Mouse (Mus musculus): ENCODE data around the gene Myo16. TPM values are rescaled to one million over a fixed set of nuclear protein-coding genes. Genes with fewer than 3 reads are reported as not detected.

The Myo16 gene
- polyA plus RNA-seq, 1 experiment from 2014 or later, result 0.25 TPM

DNA sequence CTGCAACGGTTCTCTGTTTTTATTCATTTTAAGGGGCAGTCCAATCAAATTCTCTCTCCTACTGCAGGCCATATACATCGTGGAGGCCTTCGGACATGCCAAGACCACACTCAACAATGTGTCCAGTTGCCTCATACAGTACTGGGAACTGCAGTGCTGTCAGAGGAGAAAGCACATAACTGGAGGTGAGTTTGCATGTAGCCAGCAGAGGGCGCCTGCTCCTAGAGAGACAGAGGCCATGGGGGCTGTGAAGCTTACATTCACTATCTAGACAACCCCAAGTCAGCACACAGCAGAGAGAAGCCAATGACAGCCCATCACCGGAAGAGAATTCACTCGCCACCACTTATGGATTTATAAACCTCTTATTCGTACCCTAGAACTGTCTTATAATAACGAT lies 251.8 kb downstream of the Myo16 start:
- Histone ChIP-seq H3K9me3 (ENCODE audit: control insufficient read depth, low read length) (no peaks in the 10 kb centered on the region), H3K27me3 (ENCODE audit: control insufficient read depth, insufficient read depth, low read depth, low read length) (no peaks in the 10 kb centered on the region), H3K9ac (ENCODE audit: low read length) (no peak overlapping the region), H3K4me2 (ENCODE audit: low read depth, low read length) (no peak overlapping the region), H3K36me3 (ENCODE audit: control insufficient read depth, insufficient read depth, low read length) (no peaks in the 10 kb centered on the region), H3K4me3 (ENCODE audit: low read length) (no peak overlapping the region), H3K4me1 (replicated peaks; ENCODE audit: control insufficient read depth, insufficient read depth, low read length) (no peaks in the 10 kb centered on the region), H3K27ac (ENCODE audit: low read length) (no peak overlapping the region)
- 33% methylated on average over 8 of the region's 8 CpGs for WGBS
- ATAC-seq (ENCODE audit: low read depth), result 0 out of 2 replicates have a peak, but pooled peaks have one; percentile 51

DNA sequence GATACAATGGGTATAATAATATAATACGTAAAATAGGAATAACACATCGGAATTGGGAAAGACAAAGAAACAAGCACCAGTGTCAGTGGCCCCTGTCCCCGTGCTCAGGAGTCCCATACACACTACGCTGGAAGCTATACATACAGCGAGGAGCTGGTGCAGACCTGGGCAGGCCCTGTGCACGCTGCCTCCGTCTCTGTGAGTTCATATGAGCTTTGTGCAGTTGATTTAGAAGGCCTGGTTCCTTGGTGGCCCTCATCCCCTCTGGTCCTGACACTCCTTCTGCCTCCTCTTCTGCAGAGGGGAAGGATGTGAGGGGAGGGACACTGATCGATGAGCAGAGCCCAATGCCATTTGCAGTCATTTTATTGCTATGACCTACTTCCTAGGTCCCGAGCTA lies 255.3 kb downstream of the Myo16 start:
- no peak overlapping the region for H3K4me3 ChIP-seq (ENCODE audit: low read length)
- no peaks in the 10 kb centered on the region for H3K9me3 ChIP-seq (ENCODE audit: control insufficient read depth, low read length)
- 79% methylated on average over 9 of the region's 9 CpGs for WGBS
- H3K9ac ChIP-seq (ENCODE audit: low read length), result no peak overlapping the region
- H3K4me2 ChIP-seq (ENCODE audit: low read depth, low read length), result no peak overlapping the region
- no peaks in the 10 kb centered on the region for H3K36me3 ChIP-seq (ENCODE audit: control insufficient read depth, insufficient read depth, low read length)
- no peaks in the 10 kb centered on the region for H3K27me3 ChIP-seq (ENCODE audit: control insufficient read depth, insufficient read depth, low read depth, low read length)
- no peaks in the 10 kb centered on the region for H3K4me1 ChIP-seq (replicated peaks; ENCODE audit: control insufficient read depth, insufficient read depth, low read length)
- H3K27ac ChIP-seq (ENCODE audit: low read length), result no peak overlapping the region
- no peak for ATAC-seq (ENCODE audit: low read depth)

DNA sequence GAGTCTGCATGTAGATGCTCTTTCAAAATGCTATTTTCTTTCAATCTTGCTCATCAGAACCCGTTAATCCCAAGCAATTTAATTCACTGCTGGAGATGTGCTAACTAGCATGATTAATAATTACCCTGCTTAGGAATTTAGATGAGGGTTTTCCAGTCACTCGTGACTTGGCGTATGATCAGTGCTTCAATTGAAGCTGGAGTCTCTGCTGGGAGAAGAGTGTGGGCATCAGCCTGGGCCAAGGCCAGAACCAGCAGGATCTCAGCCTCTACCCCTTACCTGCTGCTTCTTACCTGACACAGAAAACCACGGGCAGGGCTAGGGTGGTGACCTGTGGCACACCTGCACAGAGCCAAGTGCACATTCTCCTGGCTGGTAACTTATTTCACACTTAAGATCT lies 257.8 kb downstream of the Myo16 start:
- WGBS, result 57% methylated on average over 4 of the region's 4 CpGs

DNA sequence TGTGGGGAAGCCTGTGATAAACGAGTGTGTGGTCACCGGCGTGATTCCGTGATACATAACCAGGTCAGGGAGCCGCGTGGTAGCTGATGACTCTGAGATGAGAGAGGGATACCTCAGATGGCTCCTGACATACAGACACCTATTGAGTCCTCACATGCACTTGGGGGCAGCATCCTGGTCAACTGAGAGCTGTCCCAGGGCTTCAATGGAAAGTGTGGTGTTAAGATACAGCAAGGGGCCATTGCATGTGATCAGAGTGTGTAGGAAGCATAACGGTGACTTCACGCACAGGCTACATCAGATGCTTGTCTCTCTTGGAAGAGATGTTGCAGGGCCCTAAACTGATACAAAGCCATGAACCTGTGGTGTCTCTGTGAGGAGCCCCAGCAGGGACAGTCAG lies 260.2 kb downstream of the Myo16 start:
- Histone ChIP-seq H3K4me3 (ENCODE audit: low read length) (no peak overlapping the region), H3K9me3 (ENCODE audit: control insufficient read depth, low read length) (no peaks in the 10 kb centered on the region), H3K36me3 (ENCODE audit: control insufficient read depth, insufficient read depth, low read length) (no peaks in the 10 kb centered on the region), H3K27me3 (ENCODE audit: control insufficient read depth, insufficient read depth, low read depth, low read length) (no peaks in the 10 kb centered on the region), H3K4me2 (ENCODE audit: low read depth, low read length) (no peak overlapping the region), H3K27ac (ENCODE audit: low read length) (no peak overlapping the region), H3K4me1 (replicated peaks; ENCODE audit: control insufficient read depth, insufficient read depth, low read length) (no peaks in the 10 kb centered on the region), H3K9ac (ENCODE audit: low read length) (no peak overlapping the region)
- 85% methylated on average over 8 of the region's 8 CpGs for WGBS
- ATAC-seq (ENCODE audit: low read depth), result no peak

More for the DNA sequence above, 257.8 kb downstream of the Myo16 start:
- no peaks in the 10 kb centered on the region for H3K9me3 ChIP-seq (ENCODE audit: control insufficient read depth, low read length)
- H3K4me3 ChIP-seq (ENCODE audit: low read length), result no peak overlapping the region
- no peak overlapping the region for H3K4me2 ChIP-seq (ENCODE audit: low read depth, low read length)
- H3K9ac ChIP-seq (ENCODE audit: low read length), result no peak overlapping the region
- H3K36me3 ChIP-seq (ENCODE audit: control insufficient read depth, insufficient read depth, low read length), result no peaks in the 10 kb centered on the region
- ATAC-seq (ENCODE audit: low read depth), result no peak
- H3K4me1 ChIP-seq (replicated peaks; ENCODE audit: control insufficient read depth, insufficient read depth, low read length), result no peaks in the 10 kb centered on the region
- H3K27me3 ChIP-seq (ENCODE audit: control insufficient read depth, insufficient read depth, low read depth, low read length), result no peaks in the 10 kb centered on the region
- H3K27ac ChIP-seq (ENCODE audit: low read length), result no peak overlapping the region

DNA sequence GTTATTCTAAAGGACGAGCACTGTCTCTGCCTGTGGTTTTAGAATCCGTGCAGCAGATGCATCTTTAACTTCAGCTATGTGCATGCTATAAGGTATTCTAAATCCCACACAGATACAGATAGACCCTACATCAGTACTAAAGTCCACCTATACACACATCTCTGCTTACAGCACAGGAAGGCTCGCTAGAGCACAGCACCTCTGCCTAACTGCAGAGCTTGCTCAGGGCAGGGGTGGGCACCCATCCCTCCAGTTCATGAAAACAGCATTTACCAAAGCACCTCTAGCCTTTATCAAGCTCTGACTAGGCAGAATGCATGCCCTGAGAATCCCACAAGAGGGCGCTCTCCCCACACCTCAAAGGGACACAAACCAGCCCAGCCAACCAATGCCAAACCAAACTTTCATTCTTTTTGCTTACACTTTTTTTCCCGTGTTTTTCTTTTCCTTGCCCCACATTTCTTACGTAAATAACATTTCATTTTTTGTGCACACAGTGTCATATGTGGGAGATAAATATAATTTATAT lies 261.0 kb downstream of the Myo16 start:
- H3K9ac ChIP-seq (ENCODE audit: low read length), result no peak overlapping the region
- whole genome bisulfite sequencing, result 19% methylated on average over 6 of the region's 6 CpGs
- no peaks in the 10 kb centered on the region for H3K36me3 ChIP-seq (ENCODE audit: control insufficient read depth, insufficient read depth, low read length)
- H3K27me3 ChIP-seq (ENCODE audit: control insufficient read depth, insufficient read depth, low read depth, low read length), result no peaks in the 10 kb centered on the region
- no peak overlapping the region for H3K4me3 ChIP-seq (ENCODE audit: low read length)
- no peak overlapping the region for H3K27ac ChIP-seq (ENCODE audit: low read length)
- ATAC-seq (ENCODE audit: low read depth), result 0 out of 2 replicates have a peak, but pooled peaks have one; percentile 49
- H3K4me1 ChIP-seq (replicated peaks; ENCODE audit: control insufficient read depth, insufficient read depth, low read length), result no peaks in the 10 kb centered on the region
- no peaks in the 10 kb centered on the region for H3K9me3 ChIP-seq (ENCODE audit: control insufficient read depth, low read length)
- no peak overlapping the region for H3K4me2 ChIP-seq (ENCODE audit: low read depth, low read length)

DNA sequence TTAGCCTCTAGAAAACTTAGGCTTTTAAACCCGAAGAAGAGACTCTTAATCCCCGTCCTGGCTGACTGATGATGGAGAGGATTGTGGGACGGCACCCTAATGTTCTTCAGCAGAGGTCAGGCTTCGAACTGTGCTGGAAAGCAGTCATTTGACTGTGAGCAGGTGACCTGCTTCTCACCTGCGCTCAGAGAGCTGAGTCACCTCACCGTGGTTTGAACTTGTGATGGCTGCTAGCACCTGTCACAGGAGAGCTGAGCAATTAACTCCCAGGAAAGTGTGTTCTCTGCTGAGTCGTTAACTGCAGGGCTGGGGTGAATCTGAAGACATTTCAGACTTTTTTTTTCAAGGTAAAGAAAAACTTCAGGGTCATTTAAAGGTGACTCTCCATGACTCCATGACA lies 261.6 kb downstream of the Myo16 start:
- no peak overlapping the region for H3K27ac ChIP-seq (ENCODE audit: low read length)
- no peaks in the 10 kb centered on the region for H3K36me3 ChIP-seq (ENCODE audit: control insufficient read depth, insufficient read depth, low read length)
- no peaks in the 10 kb centered on the region for H3K4me1 ChIP-seq (replicated peaks; ENCODE audit: control insufficient read depth, insufficient read depth, low read length)
- 23% methylated on average over 7 of the region's 7 CpGs for WGBS
- H3K4me3 ChIP-seq (ENCODE audit: low read length), result no peak overlapping the region
- H3K4me2 ChIP-seq (ENCODE audit: low read depth, low read length), result no peak overlapping the region
- H3K27me3 ChIP-seq (ENCODE audit: control insufficient read depth, insufficient read depth, low read depth, low read length), result no peaks in the 10 kb centered on the region
- no peaks in the 10 kb centered on the region for H3K9me3 ChIP-seq (ENCODE audit: control insufficient read depth, low read length)
- no peak for ATAC-seq (ENCODE audit: low read depth)
- no peak overlapping the region; the same call in 1 of the 2 replicates for H3K9ac ChIP-seq (ENCODE audit: low read length)

DNA sequence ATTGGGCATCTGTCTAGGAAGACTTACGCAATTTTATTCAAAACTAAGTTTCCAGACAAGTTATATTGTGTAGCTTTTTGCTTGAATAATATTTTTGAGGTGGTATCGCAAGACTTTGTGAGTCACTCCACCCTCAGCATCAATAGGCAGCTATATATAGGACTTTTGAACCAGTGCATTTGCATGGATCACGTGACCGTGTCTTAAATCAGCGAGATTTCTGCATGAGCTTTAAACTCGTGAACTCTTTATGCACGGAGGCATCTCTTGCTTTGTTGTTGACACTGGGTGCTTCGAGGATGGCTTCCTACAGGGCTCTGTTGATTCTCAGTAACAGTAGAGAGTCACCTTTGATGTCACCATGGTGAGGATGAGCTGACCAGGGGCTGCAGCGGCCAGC lies 262.2 kb downstream of the Myo16 start:
- Histone ChIP-seq H3K4me1 (replicated peaks; ENCODE audit: control insufficient read depth, insufficient read depth, low read length) (no peaks in the 10 kb centered on the region), H3K9me3 (ENCODE audit: control insufficient read depth, low read length) (no peaks in the 10 kb centered on the region), H3K27me3 (ENCODE audit: control insufficient read depth, insufficient read depth, low read depth, low read length) (no peaks in the 10 kb centered on the region), H3K27ac (ENCODE audit: low read length) (no peak overlapping the region), H3K36me3 (ENCODE audit: control insufficient read depth, insufficient read depth, low read length) (no peaks in the 10 kb centered on the region), H3K9ac (ENCODE audit: low read length) (no peak overlapping the region), H3K4me2 (ENCODE audit: low read depth, low read length) (no peak overlapping the region), H3K4me3 (ENCODE audit: low read length) (no peak overlapping the region)
- 74% methylated on average over 9 of the region's 9 CpGs for WGBS
- no peak for ATAC-seq (ENCODE audit: low read depth)

DNA sequence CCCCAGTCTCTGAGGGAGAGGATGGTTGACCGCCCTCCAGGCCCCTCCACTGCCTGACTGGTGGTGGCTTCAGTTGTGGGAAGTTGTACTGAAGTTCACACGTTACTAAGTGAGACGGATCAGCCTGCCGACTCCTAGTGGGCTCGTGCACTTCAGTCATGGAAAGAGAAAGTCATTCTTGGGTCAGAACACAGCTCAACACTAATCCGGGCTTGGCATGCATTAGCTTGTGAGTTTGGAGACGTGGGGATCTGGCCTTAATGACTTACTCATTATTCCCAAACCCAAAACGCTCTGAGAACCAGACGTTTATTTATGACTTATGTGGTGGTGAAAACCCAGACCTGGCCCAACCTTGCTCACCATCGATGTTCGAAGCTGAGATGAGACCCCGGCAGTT lies 263.1 kb downstream of the Myo16 start:
- H3K27ac ChIP-seq (ENCODE audit: low read length), result no peak overlapping the region
- no peaks in the 10 kb centered on the region for H3K4me1 ChIP-seq (replicated peaks; ENCODE audit: control insufficient read depth, insufficient read depth, low read length)
- H3K36me3 ChIP-seq (ENCODE audit: control insufficient read depth, insufficient read depth, low read length), result no peaks in the 10 kb centered on the region
- no peaks in the 10 kb centered on the region for H3K9me3 ChIP-seq (ENCODE audit: control insufficient read depth, low read length)
- ATAC-seq (ENCODE audit: low read depth), result no peak
- H3K9ac ChIP-seq (ENCODE audit: low read length), result no peak overlapping the region
- no peak overlapping the region for H3K4me2 ChIP-seq (ENCODE audit: low read depth, low read length)
- H3K27me3 ChIP-seq (ENCODE audit: control insufficient read depth, insufficient read depth, low read depth, low read length), result no peaks in the 10 kb centered on the region
- no peak overlapping the region for H3K4me3 ChIP-seq (ENCODE audit: low read length)
- 66% methylated on average over 12 of the region's 12 CpGs for WGBS

DNA sequence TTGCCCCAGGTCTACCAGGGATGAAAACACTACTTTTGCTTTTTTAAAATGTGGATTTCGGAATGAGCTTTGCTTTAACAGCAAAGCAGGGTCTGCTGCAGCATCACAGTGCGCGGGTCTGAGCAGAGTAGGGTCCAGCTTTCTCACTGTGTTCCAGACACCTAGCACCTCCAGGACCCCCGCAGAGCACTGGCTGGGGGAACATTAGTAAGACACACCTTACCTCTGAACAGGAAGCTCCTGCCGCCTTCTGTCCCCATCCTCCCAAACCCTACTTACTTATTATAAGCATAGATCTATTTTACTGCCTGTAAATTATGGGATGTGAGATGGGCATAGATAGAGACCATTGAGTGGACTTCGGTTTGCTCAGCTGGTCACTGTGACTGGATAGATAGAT lies 263.6 kb downstream of the Myo16 start:
- 84% methylated on average over 6 of the region's 6 CpGs for WGBS
- no peaks in the 10 kb centered on the region for H3K9me3 ChIP-seq (ENCODE audit: control insufficient read depth, low read length)
- H3K36me3 ChIP-seq (ENCODE audit: control insufficient read depth, insufficient read depth, low read length), result no peaks in the 10 kb centered on the region
- H3K4me2 ChIP-seq (ENCODE audit: low read depth, low read length), result no peak overlapping the region
- H3K27me3 ChIP-seq (ENCODE audit: control insufficient read depth, insufficient read depth, low read depth, low read length), result no peaks in the 10 kb centered on the region
- H3K4me3 ChIP-seq (ENCODE audit: low read length), result no peak overlapping the region
- no peak overlapping the region for H3K9ac ChIP-seq (ENCODE audit: low read length)
- H3K4me1 ChIP-seq (replicated peaks; ENCODE audit: control insufficient read depth, insufficient read depth, low read length), result no peaks in the 10 kb centered on the region
- ATAC-seq (ENCODE audit: low read depth), result no peak
- H3K27ac ChIP-seq (ENCODE audit: low read length), result no peak overlapping the region

DNA sequence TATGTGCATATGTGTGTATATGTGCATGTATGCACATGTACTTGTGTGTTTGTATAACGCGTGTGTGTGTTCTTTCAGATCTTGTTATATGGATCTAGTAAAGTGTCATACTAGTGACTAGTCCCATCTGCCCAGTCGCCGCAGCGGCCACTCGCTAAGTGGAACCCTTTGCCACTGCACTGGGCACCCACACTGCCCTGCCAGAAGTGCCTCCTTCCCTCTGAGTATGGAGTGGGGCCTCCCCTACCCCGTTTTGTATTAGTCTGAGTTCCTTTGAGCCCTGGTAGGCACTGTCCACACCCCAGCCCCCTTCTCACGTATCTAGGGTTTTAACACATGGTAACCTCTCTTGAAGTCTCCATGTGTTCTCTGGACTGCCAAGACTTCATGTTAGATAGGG lies 264.3 kb downstream of the Myo16 start:
- Histone ChIP-seq H3K9ac (ENCODE audit: low read length) (no peak overlapping the region), H3K27me3 (ENCODE audit: control insufficient read depth, insufficient read depth, low read depth, low read length) (no peaks in the 10 kb centered on the region), H3K4me1 (replicated peaks; ENCODE audit: control insufficient read depth, insufficient read depth, low read length) (no peaks in the 10 kb centered on the region), H3K36me3 (ENCODE audit: control insufficient read depth, insufficient read depth, low read length) (no peaks in the 10 kb centered on the region), H3K9me3 (ENCODE audit: control insufficient read depth, low read length) (no peaks in the 10 kb centered on the region), H3K4me3 (ENCODE audit: low read length) (no peak overlapping the region), H3K4me2 (ENCODE audit: low read depth, low read length) (no peak overlapping the region), H3K27ac (ENCODE audit: low read length) (no peak overlapping the region)
- WGBS, result 83% methylated on average over 8 of the region's 8 CpGs
- ATAC-seq (ENCODE audit: low read depth), result no peak

Measured in lung, embryonic 16.5 days (tissue).